Mouse (Mus musculus): ENCODE results near the gene Mtfr1l. TPM values are rescaled to one million over a fixed set of nuclear protein-coding genes. Genes with fewer than 3 reads are reported as not detected.

The Mtfr1l gene
- polyA plus RNA-seq, 1 experiment, result 37.4 TPM

DNA sequence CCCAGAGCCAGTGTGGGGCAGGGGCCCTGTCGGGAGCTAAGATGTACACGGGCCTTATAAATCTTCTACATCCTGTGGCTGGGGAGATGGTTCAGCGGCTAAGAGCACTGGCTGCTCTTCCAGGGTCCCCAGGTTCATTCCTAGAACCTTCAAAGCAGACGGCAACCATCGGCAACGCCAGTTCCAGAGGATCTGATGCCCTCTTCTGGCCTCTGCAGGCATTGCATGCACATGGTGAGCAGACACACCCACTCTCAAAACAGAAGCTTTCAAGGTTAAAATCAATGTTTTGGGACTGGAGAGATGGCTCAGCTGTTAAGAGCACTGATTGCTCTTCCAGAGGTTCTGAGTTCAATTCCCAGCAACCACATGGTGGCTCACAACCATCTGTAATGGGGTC, 34.0 kb upstream of the Mtfr1l start:
- H3K4me1 ChIP-seq (ENCODE audit: control insufficient read depth, insufficient read depth, insufficient read length), result no peaks in the 10 kb centered on the region
- no peaks in the 10 kb centered on the region for H3K27me3 ChIP-seq (ENCODE audit: control insufficient read depth, insufficient read depth, low read length)
- H3K36me3 ChIP-seq (ENCODE audit: control insufficient read depth, insufficient read depth, low read length), result no peaks in the 10 kb centered on the region
- H3K4me3 ChIP-seq (ENCODE audit: extremely low read depth, insufficient read depth, insufficient read length), result no peak overlapping the region
- H3K27ac ChIP-seq (ENCODE audit: insufficient read depth, low read length), result no peak overlapping the region
- peak; percentile 25; the same call in 1 of the 2 replicates for TF ChIP-seq CTCF (IDR thresholded peaks at IDR 0.05; ENCODE audit: extremely low read depth, insufficient read depth, insufficient read length, insufficient replicate concordance)
- no peak for TF ChIP-seq POLR2A (IDR thresholded peaks at IDR 0.05; ENCODE audit: low read depth, low read length)
- no peak for DNase-seq (ENCODE audit: low read depth in 1 of 2, low spot score in 2 of 2)
- 88% methylated on average over 6 of the region's 6 CpGs for WGBS

DNA sequence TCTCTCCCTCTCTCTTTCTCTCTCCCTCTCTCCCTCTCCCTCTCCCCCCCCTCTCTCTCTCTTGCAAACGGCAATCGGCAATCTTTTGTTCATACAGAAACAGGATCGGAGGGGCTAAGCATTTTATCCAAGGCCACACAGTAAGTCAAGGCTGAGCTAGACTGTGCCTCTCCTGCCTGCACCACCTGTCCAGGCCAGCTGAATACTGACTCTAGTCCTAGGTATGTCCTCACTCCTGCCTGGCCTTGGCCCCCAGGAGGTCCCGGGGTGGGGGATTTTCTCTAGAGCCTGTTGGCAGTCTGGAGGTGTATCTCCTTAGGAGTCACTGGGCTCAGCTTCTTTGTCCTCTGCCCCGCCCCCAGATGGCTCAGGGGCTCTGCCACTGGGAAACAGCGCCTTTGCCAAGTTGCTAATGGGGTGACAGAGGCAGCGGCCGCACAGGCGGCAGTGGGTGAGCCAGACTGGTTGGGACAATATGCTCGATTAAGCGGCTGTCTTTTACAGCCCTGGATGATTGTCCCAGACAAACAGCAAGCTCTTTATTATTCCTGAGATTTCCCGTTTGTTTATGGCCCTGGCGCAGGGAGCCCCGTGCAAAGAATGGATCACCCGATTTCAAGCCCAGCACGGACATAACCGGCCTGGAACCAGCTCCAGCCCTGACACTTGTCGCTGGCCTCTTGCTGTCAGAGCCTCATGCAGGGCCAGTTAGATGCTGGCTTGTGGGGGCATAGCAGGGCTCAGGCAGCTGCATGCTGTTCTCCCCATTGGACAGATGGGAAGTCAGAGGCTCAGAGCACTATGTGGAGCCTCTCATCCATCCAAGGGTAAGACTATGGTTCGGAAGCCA, 32.4 kb upstream of the Mtfr1l start:
- Histone ChIP-seq H3K4me3 (ENCODE audit: extremely low read depth, insufficient read depth, insufficient read length) (no peak overlapping the region), H3K27ac (ENCODE audit: insufficient read depth, low read length) (no peak overlapping the region), H3K36me3 (ENCODE audit: control insufficient read depth, insufficient read depth, low read length) (no peaks in the 10 kb centered on the region), H3K27me3 (ENCODE audit: control insufficient read depth, insufficient read depth, low read length) (no peaks in the 10 kb centered on the region), H3K4me1 (ENCODE audit: control insufficient read depth, insufficient read depth, insufficient read length) (no peaks in the 10 kb centered on the region)
- no peak for DNase-seq (ENCODE audit: low read depth in 1 of 2, low spot score in 2 of 2)
- WGBS, result 90% methylated on average over 19 of the region's 19 CpGs
- TF ChIP-seq POLR2A (IDR thresholded peaks at IDR 0.05; ENCODE audit: low read depth, low read length) (no peak), CTCF (IDR thresholded peaks at IDR 0.05; ENCODE audit: extremely low read depth, insufficient read depth, insufficient read length, insufficient replicate concordance) (no peak)

- Histone ChIP-seq H3K36me3 (ENCODE audit: control insufficient read depth, insufficient read depth, low read length) (no peaks in the 10 kb centered on the region), H3K27ac (ENCODE audit: insufficient read depth, low read length) (no peak overlapping the region), H3K4me1 (ENCODE audit: control insufficient read depth, insufficient read depth, insufficient read length) (no peaks in the 10 kb centered on the region), H3K27me3 (ENCODE audit: control insufficient read depth, insufficient read depth, low read length) (no peaks in the 10 kb centered on the region), H3K4me3 (ENCODE audit: extremely low read depth, insufficient read depth, insufficient read length) (no peak overlapping the region)
- no peak for DNase-seq (ENCODE audit: low read depth in 1 of 2, low spot score in 2 of 2)
- TF ChIP-seq POLR2A (IDR thresholded peaks at IDR 0.05; ENCODE audit: low read depth, low read length) (no peak), CTCF (IDR thresholded peaks at IDR 0.05; ENCODE audit: extremely low read depth, insufficient read depth, insufficient read length, insufficient replicate concordance) (no peak)
- 83% methylated on average over 6 of the region's 6 CpGs for WGBS
These were observed 28.9 kb upstream of the Mtfr1l start for GRCm38 (mm10) chr4:134564093-134564492.

- no peak for TF ChIP-seq POLR2A (IDR thresholded peaks at IDR 0.05; ENCODE audit: low read depth, low read length)
- no peak for TF ChIP-seq CTCF (IDR thresholded peaks at IDR 0.05; ENCODE audit: extremely low read depth, insufficient read depth, insufficient read length, insufficient replicate concordance)
- H3K4me3 ChIP-seq (ENCODE audit: extremely low read depth, insufficient read depth, insufficient read length), result no peak overlapping the region
- no peaks in the 10 kb centered on the region for H3K4me1 ChIP-seq (ENCODE audit: control insufficient read depth, insufficient read depth, insufficient read length)
- no peak overlapping the region for H3K27ac ChIP-seq (ENCODE audit: insufficient read depth, low read length)
- DNase-seq (ENCODE audit: low read depth in 1 of 2, low spot score in 2 of 2), result no peak
- H3K36me3 ChIP-seq (ENCODE audit: control insufficient read depth, insufficient read depth, low read length), result no peaks in the 10 kb centered on the region
- WGBS, result 91% methylated on average over 16 of the region's 16 CpGs
- H3K27me3 ChIP-seq (ENCODE audit: control insufficient read depth, insufficient read depth, low read length), result no peaks in the 10 kb centered on the region
These were observed 28.4 kb upstream of the Mtfr1l start for GRCm38 (mm10) chr4:134563624-134564023.

- Histone ChIP-seq H3K4me3 (ENCODE audit: extremely low read depth, insufficient read depth, insufficient read length) (no peak overlapping the region), H3K27ac (ENCODE audit: insufficient read depth, low read length) (no peak overlapping the region), H3K27me3 (ENCODE audit: control insufficient read depth, insufficient read depth, low read length) (no peaks in the 10 kb centered on the region), H3K36me3 (ENCODE audit: control insufficient read depth, insufficient read depth, low read length) (no peaks in the 10 kb centered on the region), H3K4me1 (ENCODE audit: control insufficient read depth, insufficient read depth, insufficient read length) (peaks cover 2% of the 10 kb centered on the region; the same call in 1 of the 2 replicates)
- TF ChIP-seq POLR2A (IDR thresholded peaks at IDR 0.05; ENCODE audit: low read depth, low read length) (no peak), CTCF (IDR thresholded peaks at IDR 0.05; ENCODE audit: extremely low read depth, insufficient read depth, insufficient read length, insufficient replicate concordance) (no peak)
- WGBS, result 94% methylated on average over 2 of the region's 2 CpGs
- no peak for DNase-seq (ENCODE audit: low read depth in 1 of 2, low spot score in 2 of 2)
These were observed 26.8 kb upstream of the Mtfr1l start for GRCm38 (mm10) chr4:134562014-134562413.

DNA sequence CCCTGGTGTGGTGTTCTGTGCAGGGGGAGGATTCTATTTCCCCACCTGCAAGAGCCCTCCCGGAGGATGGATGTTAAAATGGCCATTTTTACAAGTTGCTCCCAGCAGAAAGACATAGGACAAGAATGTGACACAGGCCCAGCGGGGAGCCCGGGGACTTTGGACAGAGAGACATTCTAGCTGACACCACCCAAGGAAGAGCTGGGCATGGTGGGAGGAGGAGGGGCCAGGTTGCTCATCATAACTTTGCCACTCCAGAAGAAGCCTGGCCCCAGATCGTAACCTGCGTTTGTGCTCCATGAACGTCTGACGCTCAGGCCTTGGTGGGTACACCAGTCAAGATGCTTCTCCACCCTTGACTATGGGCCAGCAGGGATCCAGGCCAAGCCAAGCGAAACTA, 25.5 kb upstream of the Mtfr1l start:
- TF ChIP-seq CTCF (IDR thresholded peaks at IDR 0.05; ENCODE audit: extremely low read depth, insufficient read depth, insufficient read length, insufficient replicate concordance) (no peak), POLR2A (IDR thresholded peaks at IDR 0.05; ENCODE audit: low read depth, low read length) (no peak)
- Histone ChIP-seq H3K27ac (ENCODE audit: insufficient read depth, low read length) (no peak overlapping the region), H3K36me3 (ENCODE audit: control insufficient read depth, insufficient read depth, low read length) (no peaks in the 10 kb centered on the region), H3K27me3 (ENCODE audit: control insufficient read depth, insufficient read depth, low read length) (no peaks in the 10 kb centered on the region), H3K4me3 (ENCODE audit: extremely low read depth, insufficient read depth, insufficient read length) (no peak overlapping the region), H3K4me1 (ENCODE audit: control insufficient read depth, insufficient read depth, insufficient read length) (peaks cover 2% of the 10 kb centered on the region; the same call in 1 of the 2 replicates)
- no peak for DNase-seq (ENCODE audit: low read depth in 1 of 2, low spot score in 2 of 2)
- 95% methylated on average over 8 of the region's 8 CpGs for WGBS

GRCm38 (mm10) chr4:134559154-134559553, 24.0 kb upstream of the Mtfr1l start:
- Histone ChIP-seq H3K4me3 (ENCODE audit: extremely low read depth, insufficient read depth, insufficient read length) (no peak overlapping the region), H3K36me3 (ENCODE audit: control insufficient read depth, insufficient read depth, low read length) (no peaks in the 10 kb centered on the region), H3K4me1 (ENCODE audit: control insufficient read depth, insufficient read depth, insufficient read length) (peaks cover 2% of the 10 kb centered on the region; the same call in 1 of the 2 replicates), H3K27me3 (ENCODE audit: control insufficient read depth, insufficient read depth, low read length) (no peaks in the 10 kb centered on the region), H3K27ac (ENCODE audit: insufficient read depth, low read length) (no peak overlapping the region)
- TF ChIP-seq CTCF (IDR thresholded peaks at IDR 0.05; ENCODE audit: extremely low read depth, insufficient read depth, insufficient read length, insufficient replicate concordance), result no peak
- no peak for TF ChIP-seq POLR2A (IDR thresholded peaks at IDR 0.05; ENCODE audit: low read depth, low read length)
- DNase-seq (ENCODE audit: low read depth in 1 of 2, low spot score in 2 of 2), result no peak
- WGBS, result 54% methylated on average over 7 of the region's 7 CpGs
